Mouse (Mus musculus): ENCODE results near the gene Tspan32. TPM values are rescaled to one million over a fixed set of nuclear protein-coding genes. Genes with fewer than 3 reads are reported as not detected.

Tspan32 gene
- polyA plus RNA-seq, 1 experiment from 2014 or later = 2.2 TPM

DNA sequence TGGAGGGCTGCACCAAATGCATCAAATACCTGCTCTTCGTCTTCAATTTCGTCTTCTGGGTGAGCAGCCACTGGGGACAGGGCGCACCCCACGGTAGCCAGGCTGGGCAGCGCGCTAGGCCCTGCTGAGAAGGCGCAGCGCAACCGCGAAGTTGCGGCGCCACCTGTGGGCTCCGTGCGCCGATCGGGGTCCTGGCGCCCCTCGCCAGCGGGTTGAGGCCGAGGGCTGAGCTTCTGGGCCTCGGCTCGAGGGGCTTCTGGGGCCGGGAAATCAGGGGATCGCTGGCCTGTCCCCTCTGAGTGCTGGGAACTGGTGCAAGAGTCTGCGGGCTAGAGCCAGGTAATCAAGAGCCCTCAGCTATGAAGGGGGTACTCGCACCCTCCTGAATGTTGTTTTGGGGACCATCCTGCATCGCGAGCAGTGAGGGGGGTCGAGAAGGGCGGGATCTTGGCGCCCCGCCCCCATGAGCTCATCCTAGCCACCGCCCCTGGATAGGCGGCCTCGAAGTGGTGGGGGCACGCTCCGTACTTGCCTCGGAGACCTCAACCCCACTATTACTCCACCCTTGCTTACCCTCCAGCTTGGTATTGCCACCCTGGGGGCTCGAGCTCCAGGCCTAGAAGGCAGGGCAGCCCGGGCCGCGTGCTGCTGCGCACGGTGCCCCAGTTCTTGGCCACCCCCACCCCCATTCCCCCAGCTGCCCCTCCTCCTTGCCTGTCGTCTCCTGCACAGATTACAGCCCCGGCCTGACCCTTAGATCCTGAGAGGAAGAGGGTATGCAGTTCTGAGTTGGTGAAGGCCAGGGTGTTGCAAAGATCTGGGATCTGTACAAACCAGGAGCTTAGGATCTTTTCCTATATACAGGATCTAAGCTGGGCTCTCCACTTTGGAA, 48.4 kb downstream of the Tspan32 start:
- H3K27ac ChIP-seq = peak overlapping the region; percentile 96
- 0 out of 2 replicates have a peak, but pooled peaks cover 3% of the 10 kb centered on the region for H3K36me3 ChIP-seq
- H3K9me3 ChIP-seq = no peaks in the 10 kb centered on the region
- peak; percentile 63 for ATAC-seq
- H3K9ac ChIP-seq = peak overlapping the region; percentile 97
- WGBS = under 1% methylated on average over 46 of the region's 46 CpGs
- no peaks in the 10 kb centered on the region for H3K27me3 ChIP-seq (replicated peaks)
- H3K4me3 ChIP-seq (replicated peaks) = peak overlapping the region; percentile 89
- peak overlapping the region; percentile 83 for H3K4me2 ChIP-seq (replicated peaks)
- peaks cover 47% of the 10 kb centered on the region for H3K4me1 ChIP-seq (replicated peaks)

DNA sequence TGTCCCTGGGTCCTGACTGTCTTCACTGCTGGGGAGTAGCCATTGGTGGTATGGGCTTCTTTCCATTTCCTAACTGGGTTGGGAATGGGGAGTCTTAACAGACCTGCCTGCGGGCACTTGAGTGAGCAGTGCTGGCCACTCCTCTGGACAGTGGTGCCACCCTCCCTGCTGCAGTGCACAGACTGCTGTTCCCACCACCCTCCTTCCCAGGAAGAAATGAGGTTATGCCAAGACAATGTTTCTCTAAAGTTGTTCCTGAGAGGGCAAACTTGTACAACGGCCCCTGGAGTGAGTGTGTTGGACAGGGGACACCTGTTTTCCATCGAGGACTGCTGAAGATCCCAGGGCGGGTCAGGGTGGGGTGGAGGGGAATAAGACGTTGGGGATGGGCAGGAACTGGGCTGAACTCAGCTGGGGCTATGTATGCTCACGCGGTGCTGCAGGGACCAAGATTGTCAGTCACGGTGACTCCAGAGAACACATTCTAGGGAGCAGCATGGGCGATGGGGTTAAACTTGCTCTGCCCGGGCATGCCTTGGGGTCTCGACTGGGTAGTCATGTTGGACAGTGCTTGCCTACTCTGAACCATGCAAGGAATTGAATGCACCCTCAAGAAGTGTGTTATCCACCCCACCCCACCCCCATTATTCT, 49.2 kb downstream of the Tspan32 start:
- no peaks in the 10 kb centered on the region for H3K9me3 ChIP-seq
- H3K4me3 ChIP-seq (replicated peaks) = peak overlapping the region; percentile 89
- 0 out of 2 replicates have a peak, but pooled peaks cover 3% of the 10 kb centered on the region for H3K36me3 ChIP-seq
- H3K4me2 ChIP-seq (replicated peaks) = peak overlapping the region; percentile 83
- peak overlapping the region; percentile 97 for H3K9ac ChIP-seq
- ATAC-seq = 0 out of 2 replicates have a peak, but pooled peaks have one; percentile 13
- WGBS = 26% methylated on average over 11 of the region's 11 CpGs
- peak overlapping the region; percentile 96; the same call in 1 of the 2 replicates for H3K27ac ChIP-seq
- H3K4me1 ChIP-seq (replicated peaks) = peaks cover 56% of the 10 kb centered on the region
- no peaks in the 10 kb centered on the region for H3K27me3 ChIP-seq (replicated peaks)

DNA sequence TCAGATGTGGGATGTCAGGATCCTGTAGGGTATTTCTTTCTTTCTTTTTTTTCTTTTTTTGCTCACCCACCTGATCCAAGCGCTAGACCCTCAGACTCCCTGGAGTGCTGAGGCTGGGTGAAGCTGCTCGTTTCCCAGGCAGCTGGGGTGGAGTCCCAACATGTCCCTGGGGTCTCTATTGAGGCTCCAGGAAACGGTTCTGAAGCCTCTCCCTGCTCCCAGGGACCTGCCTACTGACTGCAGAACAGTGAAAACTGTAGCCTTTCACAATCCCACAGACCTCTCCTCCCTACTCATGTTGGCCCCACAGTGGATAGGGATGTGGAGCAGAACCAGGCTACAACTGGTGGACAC, 49.7 kb downstream of the Tspan32 start:
- peak overlapping the region; percentile 97 for H3K9ac ChIP-seq
- peak overlapping the region; percentile 17; the same call in 1 of the 2 replicates for H3K27ac ChIP-seq
- WGBS = 48% methylated on average over 3 of the region's 3 CpGs
- H3K9me3 ChIP-seq = no peaks in the 10 kb centered on the region
- peaks cover 60% of the 10 kb centered on the region for H3K4me1 ChIP-seq (replicated peaks)
- peak overlapping the region; percentile 83 for H3K4me2 ChIP-seq (replicated peaks)
- no peak for ATAC-seq
- H3K4me3 ChIP-seq (replicated peaks) = peak overlapping the region; percentile 89
- H3K27me3 ChIP-seq (replicated peaks) = no peaks in the 10 kb centered on the region
- 0 out of 2 replicates have a peak, but pooled peaks cover 3% of the 10 kb centered on the region for H3K36me3 ChIP-seq

DNA sequence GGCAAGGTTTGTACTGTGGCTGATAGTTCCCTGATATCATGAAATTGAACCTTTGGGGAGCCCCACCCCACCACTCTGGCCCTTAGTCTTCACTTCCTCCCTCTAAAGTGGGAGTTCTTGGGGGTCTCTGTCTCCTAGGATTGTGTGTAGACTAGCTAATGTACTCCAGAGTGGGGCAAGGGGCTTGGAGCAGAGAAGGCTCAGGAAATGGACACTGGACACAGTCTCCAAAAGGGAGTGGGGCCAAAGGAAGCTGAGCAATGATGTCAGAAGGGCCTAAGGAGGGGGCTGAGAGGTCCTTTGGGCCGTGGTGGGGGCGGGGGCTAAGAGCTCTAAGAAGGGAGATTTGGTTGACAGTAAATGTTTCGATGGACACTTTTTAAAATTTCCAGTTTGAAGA, 50.2 kb downstream of the Tspan32 start:
- Histone ChIP-seq H3K9ac (peak overlapping the region; percentile 97), H3K9me3 (no peaks in the 10 kb centered on the region), H3K4me1 (replicated peaks) (peaks cover 60% of the 10 kb centered on the region), H3K36me3 (0 out of 2 replicates have a peak, but pooled peaks cover 3% of the 10 kb centered on the region), H3K4me3 (replicated peaks) (peak overlapping the region; percentile 89), H3K27me3 (replicated peaks) (no peaks in the 10 kb centered on the region), H3K4me2 (replicated peaks) (peak overlapping the region; percentile 83), H3K27ac (peak overlapping the region; percentile 17; the same call in 1 of the 2 replicates)
- no peak for ATAC-seq
- 70% methylated on average over 3 of the region's 3 CpGs for WGBS

DNA sequence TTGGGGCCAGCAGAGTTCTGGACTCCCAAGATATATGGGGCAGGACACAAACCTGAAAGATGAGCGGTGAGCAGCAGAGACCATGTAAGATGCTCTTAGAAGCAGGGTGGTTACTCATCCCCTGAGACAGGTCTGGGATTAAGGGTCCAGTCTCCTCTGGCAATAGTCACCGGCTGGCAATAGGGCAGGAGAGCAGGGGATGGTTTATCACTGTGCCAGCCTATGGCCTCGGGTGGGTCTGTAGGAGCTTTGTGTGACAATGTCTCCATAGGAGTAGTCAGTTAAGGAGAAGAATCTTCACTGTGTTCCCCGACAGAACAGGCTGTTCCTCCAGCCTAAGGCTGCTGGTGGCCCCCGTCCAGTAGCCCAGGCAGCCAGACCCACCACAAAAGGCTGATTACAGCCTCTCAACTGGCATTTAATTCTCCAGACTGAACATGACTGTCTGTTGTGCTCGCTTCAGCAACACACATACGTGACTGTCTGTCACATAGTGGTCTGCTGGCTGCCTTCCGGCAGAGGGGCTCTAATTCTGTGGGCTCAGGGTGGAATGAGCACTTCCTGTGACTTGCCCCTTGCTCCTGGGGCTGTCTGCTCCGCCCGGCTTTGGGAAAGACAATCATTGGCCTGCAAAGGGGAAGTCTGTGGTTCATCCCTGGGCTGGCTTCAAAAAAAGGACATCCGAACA, 50.8 kb downstream of the Tspan32 start:
- Histone ChIP-seq H3K36me3 (0 out of 2 replicates have a peak, but pooled peaks cover 3% of the 10 kb centered on the region), H3K27ac (no peak overlapping the region), H3K4me1 (replicated peaks) (peaks cover 62% of the 10 kb centered on the region), H3K27me3 (replicated peaks) (no peaks in the 10 kb centered on the region), H3K4me2 (replicated peaks) (peak overlapping the region; percentile 83), H3K9me3 (no peaks in the 10 kb centered on the region), H3K4me3 (replicated peaks) (peak overlapping the region; percentile 89; the same call in 1 of the 2 replicates), H3K9ac (peak overlapping the region; percentile 97)
- ATAC-seq = no peak
- 68% methylated on average over 11 of the region's 11 CpGs for WGBS

DNA sequence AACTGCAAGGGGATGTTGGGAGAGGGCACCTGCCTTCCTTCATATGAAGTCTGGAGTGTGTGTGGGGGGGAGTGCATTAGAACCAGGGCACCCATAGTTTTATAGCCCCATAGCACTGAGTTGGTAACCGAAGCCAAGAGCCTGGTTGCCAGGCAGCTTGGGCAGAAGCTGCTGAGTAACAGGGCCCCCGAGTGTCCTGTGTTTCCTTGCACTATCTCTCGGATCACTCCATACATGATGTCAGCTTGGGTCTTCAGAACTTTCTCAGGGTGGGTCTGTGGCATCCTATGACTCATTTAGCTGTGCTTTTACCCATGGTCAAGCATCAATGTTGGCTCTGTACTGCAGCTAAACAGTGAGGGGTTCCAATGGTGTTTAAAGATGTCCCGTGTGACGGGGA, 52.2 kb downstream of the Tspan32 start:
- Histone ChIP-seq H3K9ac (no peak overlapping the region), H3K9me3 (no peaks in the 10 kb centered on the region), H3K4me2 (replicated peaks) (peak overlapping the region; percentile 42; the same call in 1 of the 2 replicates)

DNA sequence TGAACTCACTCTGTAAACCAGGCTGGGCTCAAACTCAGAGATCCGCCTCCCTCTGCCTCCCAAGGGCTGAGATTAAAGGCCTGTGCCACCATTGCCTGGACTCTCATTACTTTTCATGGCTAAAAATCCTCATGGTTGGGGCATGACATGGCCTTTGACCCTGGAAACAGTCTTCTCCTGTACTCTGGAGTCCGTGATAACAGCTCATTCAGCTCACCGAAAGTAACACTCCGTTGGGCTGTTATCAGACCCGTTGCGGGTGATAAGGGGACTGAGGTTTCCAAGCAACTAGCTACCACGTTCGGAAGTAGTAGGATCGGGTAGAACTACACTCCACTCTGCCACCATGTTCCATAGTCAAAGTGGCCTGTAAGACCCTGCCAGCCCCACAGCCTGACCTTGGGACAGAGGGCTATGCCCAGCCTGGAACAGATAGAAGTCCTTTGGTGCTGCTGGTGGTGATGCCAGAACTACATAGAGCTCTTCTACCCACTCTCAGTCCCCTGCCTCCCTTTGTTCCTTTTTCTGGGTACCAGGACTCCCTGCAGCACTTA, 52.9 kb downstream of the Tspan32 start:
- Histone ChIP-seq H3K4me2 (replicated peaks) (peak overlapping the region; percentile 42), H3K9ac (no peak overlapping the region), H3K27me3 (replicated peaks) (no peaks in the 10 kb centered on the region), H3K36me3 (peaks cover 11% of the 10 kb centered on the region; the same call in 1 of the 2 replicates), H3K4me3 (replicated peaks) (no peak overlapping the region), H3K4me1 (replicated peaks) (peaks cover 59% of the 10 kb centered on the region), H3K9me3 (no peaks in the 10 kb centered on the region), H3K27ac (peak overlapping the region; percentile 72)
- WGBS = 56% methylated on average over 9 of the region's 9 CpGs
- ATAC-seq = peak; percentile 49

More for the DNA sequence above, 52.2 kb downstream of the Tspan32 start:
- 68% methylated on average over 5 of the region's 5 CpGs for WGBS
- H3K4me1 ChIP-seq (replicated peaks) = peaks cover 61% of the 10 kb centered on the region
- no peaks in the 10 kb centered on the region for H3K27me3 ChIP-seq (replicated peaks)
- H3K27ac ChIP-seq = peak overlapping the region; percentile 72; the same call in 1 of the 2 replicates
- 0 out of 2 replicates have a peak, but pooled peaks cover 5% of the 10 kb centered on the region for H3K36me3 ChIP-seq
- no peak overlapping the region for H3K4me3 ChIP-seq (replicated peaks)
- no peak for ATAC-seq

DNA sequence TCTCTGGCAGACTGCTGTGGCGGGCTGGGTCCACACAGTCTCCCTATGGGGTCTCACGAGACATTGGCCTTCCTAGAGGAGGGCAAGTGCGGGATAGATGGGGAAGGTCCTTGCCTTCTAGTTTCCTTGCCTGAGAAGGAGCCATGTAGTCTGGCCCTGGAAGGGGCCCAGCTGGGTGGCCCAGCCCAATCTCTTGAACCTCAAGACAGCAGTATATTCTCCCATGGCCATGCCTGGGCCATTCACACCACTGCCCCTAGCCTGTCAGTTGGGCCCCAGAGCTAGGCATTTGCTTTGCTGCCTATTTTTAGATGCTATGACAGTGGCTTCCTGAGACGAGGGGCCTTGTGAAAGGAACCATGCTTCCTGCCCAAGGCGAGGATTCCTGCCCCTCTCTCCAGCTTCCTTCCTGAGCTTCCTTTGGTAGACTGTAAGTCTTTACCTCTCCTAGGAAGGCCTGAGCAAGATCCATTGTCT, 53.4 kb downstream of the Tspan32 start:
- WGBS = 53% methylated on average over 5 of the region's 5 CpGs
- H3K4me2 ChIP-seq (replicated peaks) = peak overlapping the region; percentile 42
- H3K27me3 ChIP-seq (replicated peaks) = no peaks in the 10 kb centered on the region
- H3K9me3 ChIP-seq = no peaks in the 10 kb centered on the region
- H3K36me3 ChIP-seq = peaks cover 14% of the 10 kb centered on the region
- peak overlapping the region; percentile 72 for H3K27ac ChIP-seq
- peaks cover 59% of the 10 kb centered on the region for H3K4me1 ChIP-seq (replicated peaks)
- H3K9ac ChIP-seq = no peak overlapping the region
- ATAC-seq = no peak
- no peak overlapping the region for H3K4me3 ChIP-seq (replicated peaks)

DNA sequence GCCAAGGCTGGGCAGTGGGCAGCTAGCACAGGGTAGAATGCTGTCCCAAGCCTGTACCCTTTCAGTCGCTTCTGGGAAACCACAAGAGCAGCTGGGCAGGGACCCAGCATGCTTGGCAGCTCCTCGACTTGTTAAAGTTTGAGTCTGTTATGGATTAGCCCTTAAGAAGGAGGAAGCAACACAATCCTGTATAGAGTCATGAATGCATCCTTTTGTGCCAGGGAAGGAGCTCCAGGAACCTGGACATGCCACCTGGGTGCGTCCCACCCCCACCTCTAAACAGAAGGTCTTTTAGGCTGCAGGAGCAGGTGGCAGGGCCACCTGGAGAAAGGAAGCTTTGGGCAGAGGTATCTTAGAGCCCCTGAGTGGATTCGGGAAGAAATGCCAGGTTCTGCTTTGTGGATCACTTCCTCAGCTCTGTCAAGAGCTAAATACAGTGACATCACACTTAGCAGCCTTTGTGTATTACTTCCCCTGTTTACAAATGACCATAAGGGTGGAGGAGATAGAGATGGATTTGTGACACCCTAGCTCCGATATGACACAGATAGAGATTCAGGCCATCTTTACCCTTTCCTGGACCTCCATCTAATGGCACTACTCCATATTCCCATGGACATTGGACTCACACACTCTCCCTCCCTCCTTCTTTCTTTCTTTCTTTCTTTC, 54.5 kb downstream of the Tspan32 start:
- no peak overlapping the region for H3K4me2 ChIP-seq (replicated peaks)
- WGBS = 65% methylated on average over 5 of the region's 5 CpGs
- H3K9me3 ChIP-seq = no peaks in the 10 kb centered on the region
- peaks cover 53% of the 10 kb centered on the region for H3K4me1 ChIP-seq (replicated peaks)
- peaks cover 24% of the 10 kb centered on the region for H3K36me3 ChIP-seq
- H3K27ac ChIP-seq = peak overlapping the region; percentile 72
- H3K4me3 ChIP-seq (replicated peaks) = no peak overlapping the region
- no peak overlapping the region for H3K9ac ChIP-seq
- no peaks in the 10 kb centered on the region for H3K27me3 ChIP-seq (replicated peaks)
- no peak for ATAC-seq

DNA sequence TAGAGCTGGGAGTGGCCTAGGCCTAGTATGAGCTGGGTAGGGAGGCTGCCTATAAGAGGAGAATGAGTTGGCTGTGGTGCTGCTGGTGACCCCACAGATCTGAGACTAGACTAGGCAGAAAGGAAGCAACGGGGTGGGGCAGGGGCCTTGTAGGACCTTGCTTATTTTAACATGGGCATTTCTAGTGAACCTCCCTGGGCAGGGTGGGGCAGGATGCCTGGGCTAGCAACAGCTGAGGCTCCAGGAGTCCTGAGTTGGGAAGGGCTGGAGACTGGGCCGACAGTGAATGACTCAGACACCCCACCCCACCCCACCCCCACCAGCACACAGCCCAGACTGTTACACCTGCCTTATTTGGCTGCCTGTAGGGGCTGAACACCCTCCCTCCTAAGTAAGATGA, 57.9 kb downstream of the Tspan32 start:
- Histone ChIP-seq H3K9ac (no peak overlapping the region), H3K36me3 (peaks cover 41% of the 10 kb centered on the region), H3K27ac (no peak overlapping the region), H3K4me2 (replicated peaks) (no peak overlapping the region), H3K4me1 (replicated peaks) (peaks cover 22% of the 10 kb centered on the region), H3K4me3 (replicated peaks) (no peak overlapping the region), H3K27me3 (replicated peaks) (no peaks in the 10 kb centered on the region), H3K9me3 (no peaks in the 10 kb centered on the region)
- no peak; the same call in 1 of the 2 replicates for ATAC-seq
- 50% methylated on average over 2 of the region's 2 CpGs for WGBS

DNA sequence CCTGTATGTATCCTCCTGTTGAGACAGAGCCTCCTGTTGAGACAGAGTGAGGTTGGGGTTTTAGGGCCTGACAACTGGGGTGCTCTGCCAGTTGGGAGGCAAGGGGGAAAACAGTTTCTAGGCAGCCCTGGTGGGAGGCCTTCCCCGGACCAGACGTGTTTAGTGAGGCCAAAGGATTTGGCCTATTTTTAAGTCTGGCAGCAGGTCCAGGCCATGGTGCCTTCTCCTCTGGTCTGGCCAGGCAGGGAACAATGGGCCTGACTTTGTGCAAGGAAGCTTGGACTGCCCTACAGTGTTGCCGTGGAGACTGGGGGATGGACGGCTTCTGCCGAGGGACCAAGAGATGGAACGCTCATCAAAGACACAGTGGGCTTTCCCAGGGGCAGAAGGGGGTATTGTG, 59.4 kb downstream of the Tspan32 start:
- H3K36me3 ChIP-seq = peaks cover 45% of the 10 kb centered on the region
- WGBS = 82% methylated on average over 6 of the region's 6 CpGs
- no peak for ATAC-seq
- H3K27ac ChIP-seq = no peak overlapping the region
- H3K4me3 ChIP-seq (replicated peaks) = no peak overlapping the region
- no peaks in the 10 kb centered on the region for H3K27me3 ChIP-seq (replicated peaks)
- H3K9me3 ChIP-seq = no peaks in the 10 kb centered on the region
- peaks cover 15% of the 10 kb centered on the region for H3K4me1 ChIP-seq (replicated peaks)
- H3K9ac ChIP-seq = no peak overlapping the region
- H3K4me2 ChIP-seq (replicated peaks) = no peak overlapping the region

Measured in intestine, embryonic 15.5 days (tissue).